Mouse (Mus musculus) stomach, postnatal 0 days (tissue): ENCODE data around the gene Pa2g4.
"Not testable (repeated sequence)": the region's sequence is repeated elsewhere in the genome, so short reads cannot be mapped to it uniquely, and the experiment has no call there.

Experiments used
- CTCF ChIP-seq: IDR thresholded peaks from 2 replicates; pipeline ENCODE4 v1.5.1; 2016; ENCODE audit warnings: antibody characterized with exemption, low read depth, mild to moderate bottlenecking, moderate library complexity
- EP300 ChIP-seq: optimal IDR thresholded peaks from 2 replicates; pipeline ENCODE3; 2016; ENCODE audit warnings: antibody characterized with exemption

- not testable (repeated sequence) for TF ChIP-seq CTCF, EP300
Measured at GRCm38 (mm10) chr10:128613820-128614219, 48.0 kb upstream of the Pa2g4 start.
